Mouse (Mus musculus) B cell, adult 67 days (primary cell): ENCODE results near the gene Tmem44. TPM values are rescaled to one million over a fixed set of nuclear protein-coding genes. Genes with fewer than 3 reads are reported as not detected.

Experiments used
- total RNA-seq, 2 experiments: library from RNA; stranded (reverse); gene quantifications; 4 replicates each; pipeline ENCODE4 v1.2.4; 2023

Tmem44 gene
- under 1 TPM in 1 of 2 experiments, not detected in 1; 0.58 TPM for total RNA-seq

DNA sequence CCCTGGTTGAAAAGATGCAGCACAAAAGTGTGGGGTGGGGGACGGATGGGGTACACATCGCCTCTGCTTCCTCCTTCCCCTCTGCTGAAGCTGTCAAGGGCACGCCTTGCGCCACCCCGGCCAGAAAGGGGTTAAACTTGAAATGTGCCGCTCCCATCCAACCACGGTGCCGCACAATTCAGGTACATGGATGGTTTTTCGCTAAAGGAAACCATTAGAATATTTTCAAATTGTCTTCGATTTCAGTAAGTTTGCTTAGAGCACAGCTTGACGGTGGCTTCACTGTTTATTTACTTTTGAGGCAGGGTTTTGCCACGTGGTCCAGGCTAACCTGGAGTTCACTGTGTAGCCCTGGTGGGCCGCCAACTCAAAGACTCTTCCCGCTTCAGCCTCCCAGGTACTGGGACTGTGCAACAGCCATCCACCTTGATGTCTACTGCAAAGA, at the start of gene Tmem44:
Gene Tmem44 (minus strand): TSS at position 95 of the 445 bp plus-strand sequence.

DNA sequence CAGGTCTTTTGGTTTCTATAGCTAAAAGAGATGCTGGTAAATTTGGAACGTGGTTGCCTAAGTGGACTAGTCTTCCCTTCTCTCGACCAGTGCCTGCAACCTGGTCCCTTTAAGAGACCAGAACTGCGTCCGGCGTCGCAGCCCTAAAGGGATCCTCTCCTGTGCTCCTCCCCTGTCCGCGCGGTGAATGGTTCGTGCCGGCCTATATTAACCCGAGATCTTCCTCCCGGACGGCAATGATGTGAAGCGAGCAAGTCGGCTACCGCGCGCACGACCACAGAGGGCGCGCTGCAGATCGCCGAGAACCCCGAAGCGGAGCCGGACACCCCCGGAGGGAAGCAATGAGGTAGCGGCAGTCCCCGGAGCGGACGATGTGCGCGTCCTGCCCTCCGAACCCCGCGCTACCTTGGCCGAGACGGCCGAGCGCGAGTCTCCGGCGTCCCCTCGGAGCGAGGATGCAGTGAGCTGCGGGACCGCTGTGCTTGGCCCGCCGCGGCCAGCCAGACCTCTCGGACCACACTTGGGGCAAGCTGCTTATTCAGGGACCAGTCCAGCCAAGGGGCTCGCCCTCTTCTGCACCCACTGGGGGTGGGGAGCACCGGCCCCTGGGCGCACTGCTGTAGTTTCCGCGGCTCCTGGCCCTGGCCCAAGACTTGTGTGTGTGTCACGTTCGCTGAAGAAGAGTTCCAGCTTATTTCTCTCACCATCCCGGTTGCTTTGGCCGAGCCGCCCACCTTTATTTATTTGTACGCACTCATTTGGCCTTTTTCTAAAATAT, 49.0 kb upstream of the Tmem44 start, which contains the start of gene Fam43a:
Gene Fam43a (plus strand): TSS at position 233 of the 778 bp plus-strand sequence.

DNA sequence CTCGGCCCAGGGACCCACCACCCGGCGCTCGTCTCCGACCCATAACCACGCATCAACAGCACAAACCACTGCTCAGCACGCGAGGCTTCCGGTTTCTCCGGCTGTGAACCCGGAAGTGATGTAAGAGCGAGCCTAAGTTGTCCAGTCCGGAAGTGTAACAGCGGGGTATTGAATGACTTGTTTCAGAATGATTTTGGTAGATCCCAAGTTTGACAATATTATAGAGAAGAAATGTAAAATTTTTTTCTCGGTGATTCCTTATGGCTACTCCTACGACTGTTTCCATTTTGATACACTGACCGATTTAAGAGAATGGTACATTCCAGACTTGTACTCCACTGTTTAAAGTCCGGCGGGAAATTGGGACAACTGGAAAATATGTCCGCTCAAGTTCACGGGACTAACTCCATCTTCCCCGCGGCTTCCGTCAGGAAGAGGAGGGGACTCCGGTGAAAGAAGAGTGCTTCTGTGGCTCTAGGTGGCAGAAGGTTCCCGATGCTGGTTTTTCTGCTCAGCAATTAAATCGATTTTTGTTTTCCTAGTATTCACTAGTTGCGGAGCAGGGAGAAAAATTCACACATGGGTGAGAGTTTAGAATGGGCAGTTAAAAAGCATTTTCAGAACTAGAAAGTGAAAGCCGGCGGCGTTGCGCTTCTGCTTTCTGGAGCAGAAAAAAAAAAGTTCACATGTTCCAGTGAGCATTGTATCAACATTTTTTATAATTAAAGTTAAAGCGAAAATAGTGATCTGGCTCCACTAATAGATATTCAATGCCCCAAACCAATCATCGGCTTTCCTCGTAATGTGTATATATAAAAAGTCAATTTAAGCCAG, 37.1 kb upstream of the Tmem44 start, which contains the start of gene Lsg1:
Gene Lsg1 (minus strand): TSS at position 99 of the 834 bp plus-strand sequence.

Other genes with a start within 250 kb of the Tmem44 start
- gene Gp5, start 240.1 kb downstream of the Tmem44 start, total RNA-seq = 1 to 10 TPM in 1 of 2 experiments, under 1 TPM in 1; 0.87 to 1.2 TPM
- 10 to 100 TPM; 81.0 to 84.7 TPM for gene Atp13a3, start 144.9 kb downstream of the Tmem44 start, total RNA-seq
- gene Lsg1, start 36.8 kb upstream of the Tmem44 start, total RNA-seq = 10 to 100 TPM; 83.4 to 86.3 TPM
- gene Fam43a, start 48.9 kb upstream of the Tmem44 start, total RNA-seq = 100 to 1,000 TPM; 157 to 233 TPM